Comparison of ENCODE assay signal across 10 mouse cellular contexts in genomic region chr8:83575561-83576515, GRCm38 (mm10). TPM values are rescaled to one million over a fixed set of nuclear protein-coding genes. Genes with fewer than 3 reads are reported as not detected.
DNase-seq lines count a peak whose midpoint lies in the region; ATAC-seq and TF ChIP-seq lines count a peak whose summit lies in the region.
"Had no signal": no experiment of that assay in that cellular context is flagged by ENCODE, and none has a peak within 500 bp of the region (broad histone marks: within the 10 kb centered on the region; RNA-seq: fewer than 3 reads in every experiment).

No protein-coding gene starts in this region.

- no peak for TF ChIP-seq CTCF in liver, postnatal 0 days (IDR thresholded peaks at IDR 0.05; ENCODE audit: low read depth)
- no peak for TF ChIP-seq CTCF in midbrain, postnatal 0 days (IDR thresholded peaks at IDR 0.05)

- peak; percentile 28 for DNase-seq in adrenal gland, adult 2 months
- no peak for DNase-seq in adrenal gland, postnatal 25 days
- DNase-seq in liver, embryonic 11.5 days (ENCODE audit: low spot score): peak; percentile 30
- no peak for DNase-seq in liver, postnatal 0 days
- DNase-seq in cerebellum, postnatal 10 days: peak; percentile 71 to 77
- DNase-seq in midbrain, postnatal 0 days (ENCODE audit: low spot score): no peak

- no peak overlapping the region for H3K9ac ChIP-seq in liver, embryonic 11.5 days (ENCODE audit: low read depth, low read length)
- H3K9ac ChIP-seq in liver, postnatal 0 days (replicated peaks): no peak overlapping the region
- H3K9ac ChIP-seq in heart, embryonic 12.5 days: peak overlapping the region; percentile 62
- H3K9ac ChIP-seq in midbrain, postnatal 0 days (replicated peaks; ENCODE audit: low read length, poor library complexity, severe bottlenecking): 0 out of 2 replicates have a peak overlapping the region, but pooled peaks have one; percentile 13
- H3K9ac ChIP-seq: hindbrain, embryonic 15.5 days had no signal

- WGBS in liver, embryonic 11.5 days: 77% methylated on average over 17 of the region's 17 CpGs
- WGBS in liver, postnatal 0 days (ENCODE audit: insufficient replicate concordance): 79% methylated on average over 17 of the region's 17 CpGs
- WGBS in heart, embryonic 12.5 days: 54% methylated on average over 17 of the region's 17 CpGs
- 80% methylated on average over 17 of the region's 17 CpGs for WGBS in midbrain, postnatal 0 days

- ATAC-seq in liver, embryonic 11.5 days (replicated peaks; ENCODE audit: low FRiP score): no peak
- no peak for ATAC-seq in liver, postnatal 0 days
- peak; percentile 29; the same call in 1 of the 2 replicates for ATAC-seq in heart, embryonic 12.5 days (ENCODE audit: insufficient number of reproducible peaks, low FRiP score)
- ATAC-seq in midbrain, postnatal 0 days (ENCODE audit: low FRiP score): no peak
- no peak for ATAC-seq in megakaryocyte, adult 5-6 weeks (ENCODE audit: poor library complexity, severe bottlenecking)

- H3K9me3 ChIP-seq in liver, embryonic 11.5 days (ENCODE audit: control insufficient read depth, low read length): no peaks in the 10 kb centered on the region
- H3K9me3 ChIP-seq in liver, postnatal 0 days (ENCODE audit: low read length): no peaks in the 10 kb centered on the region
- H3K9me3 ChIP-seq in heart, embryonic 12.5 days (replicated peaks): no peaks in the 10 kb centered on the region
- no peaks in the 10 kb centered on the region for H3K9me3 ChIP-seq in midbrain, postnatal 0 days (ENCODE audit: low read length)
- H3K9me3 ChIP-seq: hindbrain, embryonic 15.5 days had no signal

- H3K36me3 ChIP-seq in liver, embryonic 11.5 days (ENCODE audit: control insufficient read depth, insufficient read depth, low read length): peaks cover 14% of the 10 kb centered on the region; the same call in 1 of the 2 replicates
- H3K36me3 ChIP-seq in liver, postnatal 0 days (replicated peaks; ENCODE audit: insufficient read depth, low read length): peaks cover 24% of the 10 kb centered on the region
- peaks cover 27% of the 10 kb centered on the region for H3K36me3 ChIP-seq in heart, embryonic 12.5 days
- H3K36me3 ChIP-seq in midbrain, postnatal 0 days (ENCODE audit: insufficient read depth, low read length): peaks cover 30% of the 10 kb centered on the region

- peaks cover 30% of the 10 kb centered on the region for H3K4me1 ChIP-seq in liver, embryonic 11.5 days (replicated peaks; ENCODE audit: control insufficient read depth, insufficient read depth, low read length)
- peaks cover 8% of the 10 kb centered on the region for H3K4me1 ChIP-seq in liver, postnatal 0 days (ENCODE audit: insufficient read depth)
- H3K4me1 ChIP-seq in heart, embryonic 12.5 days (replicated peaks): peaks cover 72% of the 10 kb centered on the region
- peaks cover 7% of the 10 kb centered on the region; the same call in 1 of the 2 replicates for H3K4me1 ChIP-seq in midbrain, postnatal 0 days (ENCODE audit: insufficient read depth, low read length)

- no peak overlapping the region for H3K4me2 ChIP-seq in liver, embryonic 11.5 days
- no peak overlapping the region for H3K4me2 ChIP-seq in liver, postnatal 0 days (ENCODE audit: low read depth, low read length)
- H3K4me2 ChIP-seq in heart, embryonic 12.5 days: peak overlapping the region; percentile 41
- no peak overlapping the region for H3K4me2 ChIP-seq in midbrain, postnatal 0 days (ENCODE audit: low read depth, low read length, poor library complexity, severe bottlenecking)
- H3K4me2 ChIP-seq: hindbrain, embryonic 15.5 days had no signal

- no peak overlapping the region for H3K4me3 ChIP-seq in liver, embryonic 11.5 days (ENCODE audit: low read depth, low read length)
- H3K4me3 ChIP-seq in liver, postnatal 0 days (ENCODE audit: low read depth, low read length): no peak overlapping the region
- H3K4me3 ChIP-seq in heart, embryonic 12.5 days: 0 out of 2 replicates have a peak overlapping the region, but pooled peaks have one; percentile 4
- no peak overlapping the region for H3K4me3 ChIP-seq in midbrain, postnatal 0 days (ENCODE audit: low read depth, low read length)
- H3K4me3 ChIP-seq: hindbrain, embryonic 15.5 days had no signal

- no peak overlapping the region for H3K27ac ChIP-seq in liver, embryonic 11.5 days (ENCODE audit: low read depth, low read length)
- no peak overlapping the region for H3K27ac ChIP-seq in liver, postnatal 0 days (ENCODE audit: low read depth)
- peak overlapping the region; percentile 95 for H3K27ac ChIP-seq in heart, embryonic 12.5 days (ENCODE audit: poor library complexity, severe bottlenecking)
- H3K27ac ChIP-seq in midbrain, postnatal 0 days (ENCODE audit: low read depth, low read length): no peak overlapping the region
- H3K27ac ChIP-seq: hindbrain, embryonic 15.5 days had no signal

- no peak for TF ChIP-seq EP300 in liver, postnatal 0 days (IDR thresholded peaks at IDR 0.05; ENCODE audit: low read depth)

- H3K27me3 ChIP-seq in liver, embryonic 11.5 days (replicated peaks; ENCODE audit: control insufficient read depth, insufficient read depth, low read length): no peaks in the 10 kb centered on the region
- H3K27me3 ChIP-seq in liver, postnatal 0 days (ENCODE audit: insufficient read depth, low read length): no peaks in the 10 kb centered on the region
- no peaks in the 10 kb centered on the region for H3K27me3 ChIP-seq in heart, embryonic 12.5 days (replicated peaks)
- no peaks in the 10 kb centered on the region for H3K27me3 ChIP-seq in midbrain, postnatal 0 days (ENCODE audit: insufficient read depth, low read length)
- H3K27me3 ChIP-seq: hindbrain, embryonic 15.5 days had no signal

RNA-seq across cellular contexts. Expression of gene Ndufb7, which starts 9.4 kb away (rescaled TPM):
- 100 to 1,000 TPM; 209 to 258 TPM for total RNA-seq in adrenal gland, adult 2 months (2021)
- polyA plus RNA-seq in adrenal gland, adult 2 months (2012; rRNA removed): 402 and 495 TPM in 2 replicates
- 223 and 229 TPM in 2 replicates for total RNA-seq in adrenal gland, postnatal 25 days (2021)
- polyA plus RNA-seq in liver, embryonic 11.5 days (2014; fragmentation: Nextera tagmentation; extraction: Ambion mirVana): 321 and 354 TPM in 2 replicates
- polyA plus RNA-seq in liver, postnatal 0 days (2015; fragmentation: Nextera tagmentation; extraction: Ambion mirVana): 298 and 304 TPM in 2 replicates
- polyA plus RNA-seq in heart, embryonic 12.5 days (2016; fragmentation: Nextera tagmentation; extraction: Ambion mirVana): 547 and 555 TPM in 2 replicates
- 151 and 158 TPM in 2 replicates for total RNA-seq in midbrain, postnatal 0 days (2014; rRNA removed)
- polyA plus RNA-seq in midbrain, postnatal 0 days (2015; fragmentation: Nextera tagmentation; extraction: Ambion mirVana): 396 and 420 TPM in 2 replicates
- total RNA-seq in megakaryocyte, adult 5-6 weeks (2015): 132 and 161 TPM in 2 replicates
- total RNA-seq in megakaryocyte, adult 5-6 weeks (2017): 205 and 227 TPM in 2 replicates

RNA-seq across cellular contexts. Expression of gene Tecr, which starts 31.9 kb away (rescaled TPM):
- total RNA-seq in adrenal gland, adult 2 months (2021): 100 to 1,000 TPM; 409 to 723 TPM
- 1,113 and 1,272 TPM in 2 replicates for polyA plus RNA-seq in adrenal gland, adult 2 months (2012; rRNA removed)
- 582 and 661 TPM in 2 replicates for total RNA-seq in adrenal gland, postnatal 25 days (2021)
- polyA plus RNA-seq in liver, embryonic 11.5 days (2014; fragmentation: Nextera tagmentation; extraction: Ambion mirVana): 468 and 475 TPM in 2 replicates
- polyA plus RNA-seq in liver, postnatal 0 days (2015; fragmentation: Nextera tagmentation; extraction: Ambion mirVana): 252 and 258 TPM in 2 replicates
- polyA plus RNA-seq in heart, embryonic 12.5 days (2016; fragmentation: Nextera tagmentation; extraction: Ambion mirVana): 445 and 456 TPM in 2 replicates
- 1,134 and 1,270 TPM in 2 replicates for total RNA-seq in midbrain, postnatal 0 days (2014; rRNA removed)
- 1,433 and 1,533 TPM in 2 replicates for polyA plus RNA-seq in midbrain, postnatal 0 days (2015; fragmentation: Nextera tagmentation; extraction: Ambion mirVana)
- 282 and 314 TPM in 2 replicates for total RNA-seq in megakaryocyte, adult 5-6 weeks (2015)
- total RNA-seq in megakaryocyte, adult 5-6 weeks (2017): 248 and 255 TPM in 2 replicates

RNA-seq across cellular contexts. Expression of gene Dnajb1, which starts 32.2 kb away (rescaled TPM):
- 10 to 100 TPM; 21.8 to 61.9 TPM for total RNA-seq in adrenal gland, adult 2 months (2021)
- 21.8 and 27.3 TPM in 2 replicates for polyA plus RNA-seq in adrenal gland, adult 2 months (2012; rRNA removed)
- 27.7 and 28.0 TPM in 2 replicates for total RNA-seq in adrenal gland, postnatal 25 days (2021)
- polyA plus RNA-seq in liver, embryonic 11.5 days (2014; fragmentation: Nextera tagmentation; extraction: Ambion mirVana): 75.9 and 77.1 TPM in 2 replicates
- polyA plus RNA-seq in liver, postnatal 0 days (2015; fragmentation: Nextera tagmentation; extraction: Ambion mirVana): 29.4 and 31.6 TPM in 2 replicates
- polyA plus RNA-seq in heart, embryonic 12.5 days (2016; fragmentation: Nextera tagmentation; extraction: Ambion mirVana): 45.1 and 47.4 TPM in 2 replicates
- 41.0 and 43.3 TPM in 2 replicates for total RNA-seq in midbrain, postnatal 0 days (2014; rRNA removed)
- polyA plus RNA-seq in midbrain, postnatal 0 days (2015; fragmentation: Nextera tagmentation; extraction: Ambion mirVana): 60.3 and 72.4 TPM in 2 replicates
- total RNA-seq in megakaryocyte, adult 5-6 weeks (2015): 40.0 and 40.7 TPM in 2 replicates
- total RNA-seq in megakaryocyte, adult 5-6 weeks (2017): 26.4 and 34.4 TPM in 2 replicates

RNA-seq across cellular contexts. Expression of gene Olfr370, which starts 40.3 kb away (rescaled TPM):
- not detected for total RNA-seq in adrenal gland, adult 2 months (2021)
- not detected in 2 replicates for polyA plus RNA-seq in adrenal gland, adult 2 months (2012; rRNA removed)
- not detected in 2 replicates for total RNA-seq in adrenal gland, postnatal 25 days (2021)
- polyA plus RNA-seq in liver, embryonic 11.5 days (2014; fragmentation: Nextera tagmentation; extraction: Ambion mirVana): not detected in 2 replicates
- polyA plus RNA-seq in liver, postnatal 0 days (2015; fragmentation: Nextera tagmentation; extraction: Ambion mirVana): not detected in 2 replicates
- not detected in 2 replicates for polyA plus RNA-seq in heart, embryonic 12.5 days (2016; fragmentation: Nextera tagmentation; extraction: Ambion mirVana)
- total RNA-seq in midbrain, postnatal 0 days (2014; rRNA removed): not detected in 2 replicates
- not detected in 2 replicates for polyA plus RNA-seq in midbrain, postnatal 0 days (2015; fragmentation: Nextera tagmentation; extraction: Ambion mirVana)
- total RNA-seq in megakaryocyte, adult 5-6 weeks (2015): not detected in 2 replicates
- not detected in 2 replicates for total RNA-seq in megakaryocyte, adult 5-6 weeks (2017)
- total RNA-seq: adrenal gland, postnatal 4 days had no signal

Comparison
In these comparisons a context has a peak if more than half of its experiments do, and no peak if none do; other contexts are left out.
1. DNase-seq: peak in adrenal gland, adult 2 months (single experiment), liver, embryonic 11.5 days (single experiment) and cerebellum, postnatal 10 days (2 of 2); none in adrenal gland, postnatal 25 days (single experiment), liver, postnatal 0 days (single experiment) and midbrain, postnatal 0 days (single experiment).
2. H3K9ac ChIP-seq: peak in heart, embryonic 12.5 days (single experiment) and midbrain, postnatal 0 days (single experiment); none in liver, embryonic 11.5 days (single experiment) and liver, postnatal 0 days (single experiment).